Mouse (Mus musculus) kidney, adult 2 months (tissue): Measurements from ENCODE around the gene Pde8b. TPM values are rescaled to one million over a fixed set of nuclear protein-coding genes. Genes with fewer than 3 reads are reported as not detected.
"Not testable (repeated sequence)": the region's sequence is repeated elsewhere in the genome, so short reads cannot be mapped to it uniquely, and the experiment has no call there.

ENCODE experiments used
- DNase-seq: peaks from one replicate; pipeline ENCODE4 v3.0.0; 2021
- H3K27ac ChIP-seq: fragments of 200-500 bp; 2 replicates; pipeline ENCODE4 v1.5.1; 2012; ENCODE audit warnings: low read depth, low read length, control low read depth, inconsistent platforms; ENCODE audit not compliant: insufficient read depth
- H3K27me3 ChIP-seq: fragments of 200-500 bp; replicated peaks from 2 replicates; pipeline ENCODE4 v1.6.1; 2012; ENCODE audit warnings: mild to moderate bottlenecking, moderate library complexity, low read length, inconsistent platforms; ENCODE audit not compliant: control insufficient read depth, insufficient read depth
- H3K36me3 ChIP-seq: fragments of 200-500 bp; 2 replicates; pipeline ENCODE4 v1.6.1; 2012; ENCODE audit warnings: mild to moderate bottlenecking, moderate library complexity, low read length, inconsistent platforms; ENCODE audit not compliant: control insufficient read depth, insufficient read depth
- H3K4me1 ChIP-seq: fragments of 200-500 bp; 2 replicates; pipeline ENCODE4 v1.6.1; 2011; ENCODE audit warnings: low read length; ENCODE audit not compliant: control insufficient read depth, insufficient read depth
- H3K4me3 ChIP-seq: fragments of 200-500 bp; 2 replicates; pipeline ENCODE4 v1.5.1; 2011; ENCODE audit warnings: mild to moderate bottlenecking, low read depth, low read length, control low read depth; ENCODE audit not compliant: insufficient read depth
- CTCF ChIP-seq: fragments of 200-500 bp; conservative IDR thresholded peaks from 2 replicates; pipeline ENCODE4 v1.5.1; 2011; ENCODE audit warnings: low read depth, mild to moderate bottlenecking, control low read depth, low read length, moderate library complexity, mixed read lengths; ENCODE audit not compliant: insufficient read depth, insufficient read length
- POLR2A ChIP-seq: fragments of 200-500 bp; IDR thresholded peaks from one replicate; pipeline ENCODE4 v1.6.1; 2011; ENCODE audit warnings: low read depth, low read length, control low read depth
- WGBS: fragments of 180-500 bp; shearing (Covaris S2); methylation state at CpG from one replicate; pipeline ENCODE4 v1.1.7; 2018; 5-methylcytosine and 5-hydroxymethylcytosine counted together
- polyA plus RNA-seq: library from polyadenylated mRNA; depleted of rRNA; stranded (reverse); fragments of >200 nt; gene quantifications from 2 replicates; pipeline ENCODE4 v1.2.3, GENCODE M21; 2012

Pde8b gene
- polyA plus RNA-seq, 1 experiment: 10.1 TPM

DNA sequence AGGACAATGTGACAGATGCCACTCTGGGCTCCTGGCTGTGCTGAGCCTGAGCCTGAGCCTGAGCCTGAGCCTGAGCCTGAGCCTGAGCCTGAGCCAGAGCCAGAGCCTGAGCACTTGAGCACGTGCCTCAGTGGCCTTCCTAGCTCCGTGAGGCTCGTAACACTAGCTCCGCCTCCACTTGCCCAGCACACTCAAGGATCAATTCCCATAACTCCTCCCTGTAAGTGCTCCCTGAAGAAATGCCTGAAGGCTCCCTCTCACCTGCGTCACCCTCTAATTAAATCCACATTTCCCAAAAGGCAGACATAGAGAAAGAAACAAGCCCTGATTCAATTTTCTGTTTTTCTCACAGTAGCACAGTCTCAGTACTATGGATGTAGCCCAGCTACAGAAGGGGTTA lies 37.8 kb downstream of the Pde8b start:
- 80% methylated on average over 5 of the region's 5 CpGs for WGBS
- no peaks in the 10 kb centered on the region for H3K36me3 ChIP-seq
- no peaks in the 10 kb centered on the region for H3K4me1 ChIP-seq
- H3K27me3 ChIP-seq: no peaks in the 10 kb centered on the region
- no peak overlapping the region for H3K4me3 ChIP-seq
- no peak for TF ChIP-seq POLR2A
- DNase-seq: no peak
- H3K27ac ChIP-seq: no peak overlapping the region

GRCm38 (mm10) chr13:95207301-95207700 lies 42.8 kb downstream of the Pde8b start:
- not testable (repeated sequence) for H3K36me3 ChIP-seq, H3K27me3 ChIP-seq, H3K4me3 ChIP-seq, DNase-seq, H3K4me1 ChIP-seq, H3K27ac ChIP-seq
- WGBS: 78% methylated on average over 7 of the region's 7 CpGs

DNA sequence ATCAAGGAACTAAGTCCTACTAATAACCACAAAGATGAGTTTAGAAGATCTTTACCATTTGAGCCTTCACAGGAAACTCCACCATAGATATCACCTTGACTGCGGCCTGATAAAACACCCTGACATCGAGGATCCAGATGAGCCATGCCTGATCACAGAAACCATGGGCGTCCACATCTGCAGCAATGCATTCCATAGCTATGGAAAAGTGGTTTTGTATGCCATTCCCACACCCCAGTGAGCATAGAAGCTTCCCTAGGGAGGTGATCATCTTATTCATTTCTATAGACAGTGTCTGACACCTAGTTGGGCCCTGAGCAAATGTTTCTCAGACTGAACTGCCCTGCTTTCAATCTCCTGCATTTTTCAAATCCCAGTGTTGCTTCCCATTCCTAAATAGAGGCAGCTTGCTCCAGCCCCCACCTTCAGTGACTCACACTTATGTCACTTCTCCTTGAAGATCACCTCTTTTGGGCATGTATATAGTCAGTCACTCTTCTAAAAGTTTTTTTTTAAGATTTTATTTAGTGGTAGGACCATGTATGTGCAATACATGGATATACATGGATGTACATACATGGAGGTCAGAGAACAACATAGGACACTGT lies 47.9 kb downstream of the Pde8b start:
- TF ChIP-seq CTCF (no peak), POLR2A (no peak)
- Histone ChIP-seq H3K36me3 (no peaks in the 10 kb centered on the region), H3K27ac (no peak overlapping the region), H3K4me3 (no peak overlapping the region), H3K4me1 (no peaks in the 10 kb centered on the region), H3K27me3 (no peaks in the 10 kb centered on the region)
- no peak for DNase-seq
- WGBS: 96% methylated on average over 3 of the region's 3 CpGs

DNA sequence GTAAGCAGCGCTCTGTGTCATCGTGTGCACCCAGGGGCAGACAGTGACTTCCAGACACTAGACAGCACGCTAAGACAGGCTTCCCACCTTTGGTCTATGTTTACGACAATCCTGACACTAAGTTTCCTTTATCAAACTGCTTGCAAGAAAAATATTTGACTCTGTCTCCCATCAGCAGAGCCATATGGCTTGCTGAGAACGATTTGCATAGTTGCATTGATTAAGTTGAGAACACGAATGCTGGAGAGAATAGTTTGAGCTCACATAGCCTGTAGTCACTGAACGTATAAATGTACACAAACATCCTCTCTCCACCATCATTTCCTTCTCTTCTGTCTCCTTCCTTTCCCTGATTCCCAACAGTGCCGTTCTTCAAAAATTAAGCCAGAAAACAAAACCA lies 49.3 kb downstream of the Pde8b start:
- 67% methylated on average over 8 of the region's 8 CpGs for WGBS
- H3K4me3 ChIP-seq: no peak overlapping the region
- no peaks in the 10 kb centered on the region for H3K27me3 ChIP-seq
- 0 out of 2 replicates have a peak, but pooled peaks cover 4% of the 10 kb centered on the region for H3K4me1 ChIP-seq
- DNase-seq: no peak
- H3K27ac ChIP-seq: 0 out of 2 replicates have a peak overlapping the region, but pooled peaks have one; percentile 5
- H3K36me3 ChIP-seq: no peaks in the 10 kb centered on the region
- TF ChIP-seq CTCF: no peak
- TF ChIP-seq POLR2A: no peak

DNA sequence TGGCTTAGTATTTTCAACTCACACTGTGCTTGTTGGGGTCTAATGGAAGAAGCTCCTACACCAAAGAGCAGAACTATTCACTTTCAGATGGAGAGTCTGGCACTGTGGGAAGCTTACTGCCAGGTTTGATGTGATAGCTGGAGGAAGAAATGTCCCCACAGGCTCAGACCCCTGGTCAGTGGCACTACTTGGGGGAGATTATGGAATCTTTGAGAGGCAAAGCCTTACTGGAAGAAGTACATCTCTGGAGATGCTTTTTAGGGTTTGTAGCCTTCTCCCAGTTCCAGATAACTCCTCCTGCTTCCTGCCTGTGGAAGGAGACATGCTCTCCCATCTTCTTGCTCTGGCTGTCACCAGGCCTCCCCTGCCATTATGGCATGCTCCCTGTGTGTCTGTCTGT lies 50.1 kb downstream of the Pde8b start:
- Histone ChIP-seq H3K36me3 (no peaks in the 10 kb centered on the region), H3K4me3 (no peak overlapping the region), H3K27me3 (no peaks in the 10 kb centered on the region), H3K27ac (no peak overlapping the region), H3K4me1 (0 out of 2 replicates have a peak, but pooled peaks cover 4% of the 10 kb centered on the region)
- no peak for TF ChIP-seq CTCF
- no peak for TF ChIP-seq POLR2A
- DNase-seq: no peak

GRCm38 (mm10) chr13:95196106-95196705 lies 53.9 kb downstream of the Pde8b start:
- TF ChIP-seq CTCF: no peak
- no peak for TF ChIP-seq POLR2A
- H3K4me3 ChIP-seq: no peak overlapping the region
- DNase-seq: no peak
- 0 out of 2 replicates have a peak overlapping the region, but pooled peaks have one; percentile 29 for H3K27ac ChIP-seq
- H3K36me3 ChIP-seq: no peaks in the 10 kb centered on the region
- 84% methylated on average over 7 of the region's 7 CpGs for WGBS
- no peaks in the 10 kb centered on the region for H3K27me3 ChIP-seq
- peaks cover 8% of the 10 kb centered on the region; the same call in 1 of the 2 replicates for H3K4me1 ChIP-seq

GRCm38 (mm10) chr13:95191951-95192350 lies 58.2 kb downstream of the Pde8b start:
- Histone ChIP-seq H3K27me3 (no peaks in the 10 kb centered on the region), H3K4me1 (peaks cover 8% of the 10 kb centered on the region; the same call in 1 of the 2 replicates), H3K27ac (0 out of 2 replicates have a peak overlapping the region, but pooled peaks have one; percentile 8), H3K36me3 (no peaks in the 10 kb centered on the region), H3K4me3 (no peak overlapping the region)
- DNase-seq: peak; percentile 27
- TF ChIP-seq CTCF (no peak), POLR2A (no peak)
- 52% methylated on average over 5 of the region's 5 CpGs for WGBS
